Mouse (Mus musculus): ENCODE results near the gene Nxf1. TPM values are rescaled to one million over a fixed set of nuclear protein-coding genes. Genes with fewer than 3 reads are reported as not detected.

The Nxf1 gene
- total RNA-seq, 2 experiments from 2014 or later = 27.5 to 31.3 TPM

GRCm38 (mm10) chr19:8818301-8818798 lies 61.5 kb downstream of the Nxf1 start:
- no peak for DNase-seq (ENCODE audit: low spot score)

- DNase-seq (ENCODE audit: low spot score) = peak; percentile 97
Measured at GRCm38 (mm10) chr19:8818801-8819595, 62.1 kb downstream of the Nxf1 start, which contains the start of gene Ttc9c. Ttc9c (minus strand) TSS chr19:8819333.

GRCm38 (mm10) chr19:8819596-8820423 lies 62.9 kb downstream of the Nxf1 start, which contains the start of gene Hnrnpul2:
Hnrnpul2 (plus strand) TSS chr19:8820010.
- peak; percentile 98 for DNase-seq (ENCODE audit: low spot score)

Small RNA genes lying within 50 kb of the gene (microRNA-seq; reads per million reads assigned to microRNA genes)
- not detected for gene Mir6992

Other genes with a start within 250 kb of the Nxf1 start
- not detected for gene Slc22a8, start 165.8 kb upstream of the Nxf1 start, total RNA-seq (2021)
- gene Slc22a6, start 139.0 kb upstream of the Nxf1 start, total RNA-seq (2021) = not detected
- gene Chrm1, start 93.3 kb upstream of the Nxf1 start, total RNA-seq (2021) = not detected
- gene Slc3a2, start 33.7 kb upstream of the Nxf1 start, total RNA-seq (2021) = 10 to 100 TPM; 30.2 to 37.3 TPM
- 10 to 100 TPM; 16.4 to 16.9 TPM for gene Wdr74, start 21.2 kb upstream of the Nxf1 start, total RNA-seq (2021)
- gene 1700092M07Rik, start 16.4 kb upstream of the Nxf1 start, total RNA-seq (2021) = 1 to 10 TPM in 1 of 2 experiments, not detected in 1; 1.0 TPM
- gene Stx5a, start 15.7 kb upstream of the Nxf1 start, total RNA-seq (2021) = 10 to 100 TPM; 16.0 to 16.6 TPM
- 10 to 100 TPM; 91.0 to 99.3 TPM for gene Tmem223, start 13.9 kb downstream of the Nxf1 start, total RNA-seq (2021)
- 1 to 10 TPM; 7.3 to 8.6 TPM for gene Tmem179b, start 17.4 kb downstream of the Nxf1 start, total RNA-seq (2021)
- 1 to 10 TPM; 5.0 to 5.1 TPM for gene Taf6l, start 29.3 kb downstream of the Nxf1 start, total RNA-seq (2021)
- 10 to 100 TPM; 37.7 to 38.3 TPM for gene Polr2g, start 41.5 kb downstream of the Nxf1 start, total RNA-seq (2021)
- gene Zbtb3, start 45.5 kb downstream of the Nxf1 start, total RNA-seq (2021) = 1 to 10 TPM in 1 of 2 experiments, under 1 TPM in 1; 0.76 to 1.1 TPM
- 10 to 100 TPM; 11.1 to 13.6 TPM for gene Ttc9c, start 62.3 kb downstream of the Nxf1 start, total RNA-seq (2021)
- 10 to 100 TPM; 41.2 to 44.3 TPM for gene Hnrnpul2, start 62.9 kb downstream of the Nxf1 start, total RNA-seq (2021)
- 1 to 10 TPM; 2.5 to 4.2 TPM for gene AC129217.1, start 72.7 kb downstream of the Nxf1 start, total RNA-seq (2021)
- gene Bscl2, start 80.4 kb downstream of the Nxf1 start, total RNA-seq (2021) = 10 to 100 TPM; 16.4 to 16.6 TPM
- not detected for gene Gng3, start 82.1 kb downstream of the Nxf1 start, total RNA-seq (2021)
- 1 to 10 TPM; 5.6 to 8.8 TPM for gene Lrrn4cl, start 93.7 kb downstream of the Nxf1 start, total RNA-seq (2021)
- 100 to 1,000 TPM; 204 to 206 TPM for gene Ubxn1, start 114.4 kb downstream of the Nxf1 start, total RNA-seq (2021)
- gene Uqcc3, start 123.8 kb downstream of the Nxf1 start, total RNA-seq (2021) = 10 to 100 TPM; 57.2 to 63.9 TPM
- gene Lbhd1, start 126.7 kb downstream of the Nxf1 start, total RNA-seq (2021) = 1 to 10 TPM; 2.9 to 5.3 TPM
- not detected for gene Gm49403, start 126.9 kb downstream of the Nxf1 start, total RNA-seq (2021)
- 10 to 100 TPM; 14.5 to 15.4 TPM for gene 1810009A15Rik, start 131.8 kb downstream of the Nxf1 start, total RNA-seq (2021)
- 1 to 10 TPM; 1.2 to 2.3 TPM for gene Gm49416, start 131.9 kb downstream of the Nxf1 start, total RNA-seq (2021)
- 1 to 10 TPM; 9.2 to 9.9 TPM for gene Ints5, start 135.9 kb downstream of the Nxf1 start, total RNA-seq (2021)
- gene Ganab, start 141.0 kb downstream of the Nxf1 start, total RNA-seq (2021) = 10 to 100 TPM; 19.5 to 20.8 TPM
- 10 to 100 TPM; 32.1 to 37.9 TPM for gene B3gat3, start 163.3 kb downstream of the Nxf1 start, total RNA-seq (2021)
- 1 to 10 TPM; 7.8 TPM for gene Rom1, start 172.3 kb downstream of the Nxf1 start, total RNA-seq (2021)
- gene Eml3, start 172.5 kb downstream of the Nxf1 start, total RNA-seq (2021) = 1 to 10 TPM; 3.1 to 4.5 TPM
- gene Mta2, start 184.8 kb downstream of the Nxf1 start, total RNA-seq (2021) = 10 to 100 TPM; 21.6 to 24.2 TPM
- 1 to 10 TPM; 7.6 to 8.2 TPM for gene Tut1, start 196.8 kb downstream of the Nxf1 start, total RNA-seq (2021)
- gene Eef1g, start 210.0 kb downstream of the Nxf1 start, total RNA-seq (2021) = 100 to 1,000 TPM; 452 to 469 TPM
- 100 to 1,000 TPM; 199 to 202 TPM for gene Ahnak, start 232.2 kb downstream of the Nxf1 start, total RNA-seq (2021)